Mouse (Mus musculus) megakaryocyte, embryonic 14.5 days (primary cell): ENCODE results near the gene Mrpl11. TPM values are rescaled to one million over a fixed set of nuclear protein-coding genes. Genes with fewer than 3 reads are reported as not detected.
"Not testable (repeated sequence)": the region's sequence is repeated elsewhere in the genome, so short reads cannot be mapped to it uniquely, and the experiment has no call there.

ENCODE experiments used
- H3K27me3 ChIP-seq: replicated peaks from 2 replicates; pipeline ENCODE3; 2012; ENCODE audit warnings: inconsistent platforms
- H3K36me3 ChIP-seq: replicated peaks from 2 replicates; pipeline ENCODE3; 2012; ENCODE audit warnings: low read length, inconsistent platforms, mixed read lengths
- H3K4me1 ChIP-seq: 2 replicates; pipeline ENCODE4 v1.6.1; 2012; ENCODE audit warnings: inconsistent platforms
- H3K4me3 ChIP-seq: replicated peaks from 2 replicates; pipeline ENCODE3; 2012; ENCODE audit warnings: moderate library complexity, mild to moderate bottlenecking, inconsistent platforms
- H3K9me3 ChIP-seq: 2 replicates; pipeline ENCODE4 v1.6.1; 2012; ENCODE audit warnings: inconsistent platforms
- FLI1 ChIP-seq: IDR thresholded peaks from 2 replicates; pipeline ENCODE4 v1.6.1; 2012; ENCODE audit warnings: low read length, inconsistent platforms, mixed read lengths
- GATA1 ChIP-seq: IDR thresholded peaks from 3 replicates; pipeline ENCODE4 v1.6.1; 2012; ENCODE audit warnings: mixed read lengths, low read length, inconsistent platforms, borderline replicate concordance
- polyA plus RNA-seq: library from polyadenylated mRNA; stranded (reverse); fragments of >175 nt; gene quantifications from 2 replicates; pipeline ENCODE4 v1.2.3, GENCODE M21; 2012; ENCODE audit warnings: low replicate concordance; ENCODE audit not compliant: insufficient read depth

Mrpl11 gene
- polyA plus RNA-seq, 1 experiment: 45.3 TPM

GRCm38 (mm10) chr19:4992371-4992770 is 30.4 kb downstream of the Mrpl11 start:
- TF ChIP-seq FLI1 (no peak), GATA1 (no peak)
- H3K36me3 ChIP-seq: no peaks in the 10 kb centered on the region
- H3K4me1 ChIP-seq: peaks cover 62% of the 10 kb centered on the region
- H3K27me3 ChIP-seq: peaks cover 66% of the 10 kb centered on the region
- no peaks in the 10 kb centered on the region for H3K9me3 ChIP-seq
- peak overlapping the region; percentile 88 for H3K4me3 ChIP-seq

- H3K36me3 ChIP-seq: no peaks in the 10 kb centered on the region
- TF ChIP-seq FLI1 (no peak), GATA1 (no peak)
- H3K4me1 ChIP-seq: peaks cover 65% of the 10 kb centered on the region
- H3K9me3 ChIP-seq: no peaks in the 10 kb centered on the region
- peak overlapping the region; percentile 88 for H3K4me3 ChIP-seq
- peaks cover 66% of the 10 kb centered on the region for H3K27me3 ChIP-seq
These were observed 31.0 kb downstream of the Mrpl11 start for GRCm38 (mm10) chr19:4992904-4993303.

- peaks cover 77% of the 10 kb centered on the region for H3K27me3 ChIP-seq
- H3K4me1 ChIP-seq: peaks cover 68% of the 10 kb centered on the region
- H3K36me3 ChIP-seq: no peaks in the 10 kb centered on the region
- no peak overlapping the region for H3K4me3 ChIP-seq
- H3K9me3 ChIP-seq: no peaks in the 10 kb centered on the region
- TF ChIP-seq GATA1: no peak
- no peak for TF ChIP-seq FLI1
These were observed 32.1 kb downstream of the Mrpl11 start for GRCm38 (mm10) chr19:4994043-4994442.

- Histone ChIP-seq H3K27me3 (peaks cover 74% of the 10 kb centered on the region), H3K4me3 (peak overlapping the region; percentile 10), H3K9me3 (no peaks in the 10 kb centered on the region), H3K36me3 (no peaks in the 10 kb centered on the region), H3K4me1 (peaks cover 52% of the 10 kb centered on the region)
- TF ChIP-seq GATA1 (no peak), FLI1 (no peak)
These were observed 37.6 kb downstream of the Mrpl11 start for GRCm38 (mm10) chr19:4999445-5000140.

GRCm38 (mm10) chr19:5001666-5002406 is 39.9 kb downstream of the Mrpl11 start:
- peak overlapping the region; percentile 83 for H3K4me3 ChIP-seq
- H3K4me1 ChIP-seq: peaks cover 37% of the 10 kb centered on the region
- peaks cover 59% of the 10 kb centered on the region for H3K27me3 ChIP-seq
- TF ChIP-seq GATA1 (no peak), FLI1 (no peak)
- no peaks in the 10 kb centered on the region for H3K36me3 ChIP-seq
- H3K9me3 ChIP-seq: peaks cover 8% of the 10 kb centered on the region

GRCm38 (mm10) chr19:5003644-5004043 is 41.7 kb downstream of the Mrpl11 start:
- Histone ChIP-seq H3K4me1 (peaks cover 28% of the 10 kb centered on the region), H3K27me3 (peaks cover 46% of the 10 kb centered on the region), H3K9me3 (peaks cover 16% of the 10 kb centered on the region)
- H3K4me3 ChIP-seq, H3K36me3 ChIP-seq: not testable (repeated sequence)

GRCm38 (mm10) chr19:5004925-5005324 is 43.0 kb downstream of the Mrpl11 start:
- peaks cover 35% of the 10 kb centered on the region for H3K27me3 ChIP-seq
- peaks cover 17% of the 10 kb centered on the region for H3K4me1 ChIP-seq
- no peaks in the 10 kb centered on the region for H3K36me3 ChIP-seq
- H3K4me3 ChIP-seq: no peak overlapping the region
- peaks cover 16% of the 10 kb centered on the region for H3K9me3 ChIP-seq
- TF ChIP-seq FLI1: no peak
- TF ChIP-seq GATA1: no peak

- Histone ChIP-seq H3K27me3 (peaks cover 25% of the 10 kb centered on the region), H3K4me1 (peaks cover 20% of the 10 kb centered on the region), H3K36me3 (no peaks in the 10 kb centered on the region), H3K4me3 (no peak overlapping the region), H3K9me3 (no peaks in the 10 kb centered on the region)
- no peak for TF ChIP-seq FLI1
- TF ChIP-seq GATA1: no peak
These were observed 51.2 kb downstream of the Mrpl11 start for GRCm38 (mm10) chr19:5013138-5013537.

- H3K4me3 ChIP-seq: no peak overlapping the region
- H3K9me3 ChIP-seq: no peaks in the 10 kb centered on the region
- H3K36me3 ChIP-seq: no peaks in the 10 kb centered on the region
- peaks cover 28% of the 10 kb centered on the region for H3K4me1 ChIP-seq
- peaks cover 23% of the 10 kb centered on the region for H3K27me3 ChIP-seq
- TF ChIP-seq GATA1: no peak
- TF ChIP-seq FLI1: no peak
These were observed 53.0 kb downstream of the Mrpl11 start for GRCm38 (mm10) chr19:5014961-5015398.

- no peaks in the 10 kb centered on the region for H3K9me3 ChIP-seq
- no peak overlapping the region for H3K4me3 ChIP-seq
- TF ChIP-seq GATA1 (no peak), FLI1 (no peak)
- H3K4me1 ChIP-seq: peaks cover 31% of the 10 kb centered on the region
- no peaks in the 10 kb centered on the region for H3K36me3 ChIP-seq
- H3K27me3 ChIP-seq: peaks cover 25% of the 10 kb centered on the region
These were observed 54.3 kb downstream of the Mrpl11 start for GRCm38 (mm10) chr19:5016221-5016742.

Other genes with a start within 250 kb of the Mrpl11 start
- 0.94 and 2.1 TPM in 2 replicates for gene Rbm4b, start 205.7 kb upstream of the Mrpl11 start, polyA plus RNA-seq
- gene Rbm4, start 168.2 kb upstream of the Mrpl11 start, polyA plus RNA-seq: 11.4 and 20.1 TPM in 2 replicates
- gene Gm21992, start 150.5 kb upstream of the Mrpl11 start, polyA plus RNA-seq: 4.9 TPM in 1 of 2 replicates, not detected in the other
- 15.3 and 27.4 TPM in 2 replicates for gene Rbm14, start 150.5 kb upstream of the Mrpl11 start, polyA plus RNA-seq
- 108 and 160 TPM in 2 replicates for gene Ccs, start 122.8 kb upstream of the Mrpl11 start, polyA plus RNA-seq
- not detected in 2 replicates for gene Ccdc87, start 122.8 kb upstream of the Mrpl11 start, polyA plus RNA-seq
- 7.3 TPM in 1 of 2 replicates, not detected in the other for gene Ctsf, start 107.0 kb upstream of the Mrpl11 start, polyA plus RNA-seq
- 0.06 TPM in 1 of 2 replicates, not detected in the other for gene Actn3, start 84.2 kb upstream of the Mrpl11 start, polyA plus RNA-seq
- 1.7 and 9.4 TPM in 2 replicates for gene Zdhhc24, start 83.5 kb upstream of the Mrpl11 start, polyA plus RNA-seq
- gene Bbs1, start 55.5 kb upstream of the Mrpl11 start, polyA plus RNA-seq: 0.62 TPM in 1 of 2 replicates, not detected in the other
- gene Dpp3, start 33.9 kb upstream of the Mrpl11 start, polyA plus RNA-seq: 67.2 and 71.4 TPM in 2 replicates
- gene Peli3, start 19.0 kb upstream of the Mrpl11 start, polyA plus RNA-seq: 0.10 TPM in 1 of 2 replicates, not detected in the other
- gene Npas4, start 28.2 kb downstream of the Mrpl11 start, polyA plus RNA-seq: 1.1 TPM in 2 replicates
- gene Slc29a2, start 61.7 kb downstream of the Mrpl11 start, polyA plus RNA-seq: 0.58 and 0.94 TPM in 2 replicates
- 1.3 and 2.0 TPM in 2 replicates for gene B4gat1, start 76.7 kb downstream of the Mrpl11 start, polyA plus RNA-seq
- gene AC124502.3, start 76.7 kb downstream of the Mrpl11 start, polyA plus RNA-seq: not detected in 2 replicates
- gene Brms1, start 79.2 kb downstream of the Mrpl11 start, polyA plus RNA-seq: 82.3 and 110 TPM in 2 replicates
- 0.47 TPM in 1 of 2 replicates, not detected in the other for gene Rin1, start 88.3 kb downstream of the Mrpl11 start, polyA plus RNA-seq
- 0.74 and 1.3 TPM in 2 replicates for gene Cd248, start 105.9 kb downstream of the Mrpl11 start, polyA plus RNA-seq
- 0.32 TPM in 1 of 2 replicates, not detected in the other for gene Tmem151a, start 123.4 kb downstream of the Mrpl11 start, polyA plus RNA-seq
- 24.4 and 25.6 TPM in 2 replicates for gene Yif1a, start 126.4 kb downstream of the Mrpl11 start, polyA plus RNA-seq
- 4.9 and 13.6 TPM in 2 replicates for gene Cnih2, start 136.4 kb downstream of the Mrpl11 start, polyA plus RNA-seq
- gene Rab1b, start 144.9 kb downstream of the Mrpl11 start, polyA plus RNA-seq: 445 and 649 TPM in 2 replicates
- 12.7 and 17.2 TPM in 2 replicates for gene Klc2, start 156.4 kb downstream of the Mrpl11 start, polyA plus RNA-seq